Mouse (Mus musculus): ENCODE measurements around the gene Acad11.

Acad11 gene

GRCm38 (mm10) chr9:104063244-104063961, at the start of gene Acad11:
Acad11 (plus strand) TSS chr9:104063377.
- peak; percentile 76 to 85 for DNase-seq (ENCODE audit: low read depth in 2 of 2, low spot score in 2 of 2)

GRCm38 (mm10) chr9:104014526-104014925, 48.7 kb upstream of the Acad11 start:
- DNase-seq (ENCODE audit: low read depth in 2 of 2, low spot score in 2 of 2), result no peak

GRCm38 (mm10) chr9:104021026-104021425, 42.2 kb upstream of the Acad11 start:
- no peak for DNase-seq (ENCODE audit: low read depth in 2 of 2, low spot score in 2 of 2)

GRCm38 (mm10) chr9:104027186-104027585, 36.0 kb upstream of the Acad11 start:
- DNase-seq (ENCODE audit: low read depth in 2 of 2, low spot score in 2 of 2), result no peak

GRCm38 (mm10) chr9:104029861-104030260, 33.3 kb upstream of the Acad11 start:
- DNase-seq (ENCODE audit: low read depth in 2 of 2, low spot score in 2 of 2), result no peak

- DNase-seq (ENCODE audit: low read depth in 2 of 2, low spot score in 2 of 2), result no peak
Measured at GRCm38 (mm10) chr9:104034231-104034630, 28.9 kb upstream of the Acad11 start.

- DNase-seq (ENCODE audit: low read depth in 2 of 2, low spot score in 2 of 2), result no peak
Measured at GRCm38 (mm10) chr9:104034718-104035117, 28.5 kb upstream of the Acad11 start.

GRCm38 (mm10) chr9:104035261-104036015, 27.7 kb upstream of the Acad11 start:
- DNase-seq (ENCODE audit: low read depth in 2 of 2, low spot score in 2 of 2), result peak; percentile 53 to 59

- no peak for DNase-seq (ENCODE audit: low read depth in 2 of 2, low spot score in 2 of 2)
Measured at GRCm38 (mm10) chr9:104038266-104038665, 24.9 kb upstream of the Acad11 start.

GRCm38 (mm10) chr9:104039031-104039695, 24.0 kb upstream of the Acad11 start:
- no peak for DNase-seq (ENCODE audit: low read depth in 2 of 2, low spot score in 2 of 2)

GRCm38 (mm10) chr9:104039742-104040141, 23.4 kb upstream of the Acad11 start:
- DNase-seq (ENCODE audit: low read depth in 2 of 2, low spot score in 2 of 2), result no peak

- DNase-seq (ENCODE audit: low read depth in 2 of 2, low spot score in 2 of 2), result no peak
Measured at GRCm38 (mm10) chr9:104040362-104040761, 22.8 kb upstream of the Acad11 start, which contains the start of gene Gm28305. Gm28305 (plus strand) TSS chr9:104040662.

- DNase-seq (ENCODE audit: low read depth in 2 of 2, low spot score in 2 of 2), result no peak
Measured at GRCm38 (mm10) chr9:104043676-104044075, 19.5 kb upstream of the Acad11 start.

GRCm38 (mm10) chr9:104051028-104051427, 12.1 kb upstream of the Acad11 start:
- DNase-seq (ENCODE audit: low read depth in 2 of 2, low spot score in 2 of 2), result no peak

- no peak for DNase-seq (ENCODE audit: low read depth in 2 of 2, low spot score in 2 of 2)
Measured at GRCm38 (mm10) chr9:104062430-104063243, 540 bp upstream of the Acad11 start, which contains the start of gene Uba5. Uba5 (minus strand) TSS chr9:104063134.

- no peak for DNase-seq (ENCODE audit: low read depth in 2 of 2, low spot score in 2 of 2)
Measured at GRCm38 (mm10) chr9:104064571-104064970, 1.4 kb downstream of the Acad11 start.

- DNase-seq (ENCODE audit: low read depth in 2 of 2, low spot score in 2 of 2), result no peak
Measured at GRCm38 (mm10) chr9:104070241-104070640, 7.1 kb downstream of the Acad11 start.

GRCm38 (mm10) chr9:104070863-104071604, 7.9 kb downstream of the Acad11 start:
- DNase-seq (ENCODE audit: low read depth in 2 of 2, low spot score in 2 of 2), result no peak

GRCm38 (mm10) chr9:104075808-104076207, 12.6 kb downstream of the Acad11 start:
- DNase-seq (ENCODE audit: low read depth in 2 of 2, low spot score in 2 of 2), result no peak

- no peak for DNase-seq (ENCODE audit: low read depth in 2 of 2, low spot score in 2 of 2)
Measured at GRCm38 (mm10) chr9:104078780-104079179, 15.6 kb downstream of the Acad11 start.

All from CD8-positive naive resting alpha-beta T cell, adult 2 months (primary cell).